ENCODE assay signal across 23 mouse cellular contexts in genomic region chr15:85442568-85442967, GRCm38 (mm10).
"Had no signal": no experiment of that assay in that cellular context is flagged by ENCODE, and none has a peak within 500 bp of the region (broad histone marks: within the 10 kb centered on the region; RNA-seq: fewer than 3 reads in every experiment).

No protein-coding gene starts in this region.

- H3K4me3 ChIP-seq: heart, adult 2 months; heart, embryonic 13.5 days; heart, embryonic 15.5 days; hindbrain, embryonic 13.5 days; hindbrain, embryonic 15.5 days; intestine, embryonic 15.5 days; layer of hippocampus, adult 2 months; limb, embryonic 10.5 days; limb, embryonic 12.5 days had no signal

- H3K9me3 ChIP-seq: heart, embryonic 13.5 days; heart, embryonic 15.5 days; hindbrain, embryonic 13.5 days; hindbrain, embryonic 15.5 days; intestine, embryonic 15.5 days; limb, embryonic 10.5 days; limb, embryonic 12.5 days had no signal

- H3K9ac ChIP-seq: forebrain, postnatal 0 days; heart, embryonic 13.5 days; heart, embryonic 15.5 days; hindbrain, embryonic 13.5 days; hindbrain, embryonic 15.5 days; intestine, embryonic 15.5 days; limb, embryonic 12.5 days had no signal

- DNase-seq: forebrain, postnatal 0 days; gastrocnemius, postnatal 14 days; gastrocnemius, postnatal 36 days; heart, adult 11 months; heart, adult 2 months; heart, postnatal 14 days; heart, postnatal 36 days; kidney, adult 18-20 months; kidney, adult 8-10 months; kidney, postnatal 10 days; kidney, postnatal 25 days; kidney, postnatal 4 days had no signal

- H3K36me3 ChIP-seq: intestine, embryonic 15.5 days had no signal

- H3K4me1 ChIP-seq: heart, embryonic 13.5 days; heart, embryonic 15.5 days; hindbrain, embryonic 13.5 days; hindbrain, embryonic 15.5 days; intestine, embryonic 15.5 days; limb, embryonic 10.5 days; limb, embryonic 12.5 days had no signal

- H3K4me2 ChIP-seq: heart, embryonic 11.5 days; heart, embryonic 13.5 days; heart, embryonic 15.5 days; hindbrain, embryonic 13.5 days; hindbrain, embryonic 15.5 days; intestine, embryonic 15.5 days; limb, embryonic 12.5 days had no signal

- H3K27me3 ChIP-seq: heart, embryonic 13.5 days; heart, embryonic 15.5 days; hindbrain, embryonic 13.5 days; hindbrain, embryonic 15.5 days; intestine, embryonic 15.5 days; limb, embryonic 12.5 days had no signal

- H3K27ac ChIP-seq: heart, adult 2 months; heart, embryonic 13.5 days; heart, embryonic 15.5 days; hindbrain, embryonic 13.5 days; hindbrain, embryonic 15.5 days; intestine, embryonic 15.5 days; layer of hippocampus, adult 2 months; limb, embryonic 10.5 days; limb, embryonic 12.5 days had no signal

- ATAC-seq: forebrain, postnatal 0 days; inflammation-experienced regulatory T-cells, adult 6 months; intestine, embryonic 15.5 days; intestine, postnatal 0 days had no signal
